ENCODE assay signal across 22 mouse cellular contexts in the genomic region with DNA sequence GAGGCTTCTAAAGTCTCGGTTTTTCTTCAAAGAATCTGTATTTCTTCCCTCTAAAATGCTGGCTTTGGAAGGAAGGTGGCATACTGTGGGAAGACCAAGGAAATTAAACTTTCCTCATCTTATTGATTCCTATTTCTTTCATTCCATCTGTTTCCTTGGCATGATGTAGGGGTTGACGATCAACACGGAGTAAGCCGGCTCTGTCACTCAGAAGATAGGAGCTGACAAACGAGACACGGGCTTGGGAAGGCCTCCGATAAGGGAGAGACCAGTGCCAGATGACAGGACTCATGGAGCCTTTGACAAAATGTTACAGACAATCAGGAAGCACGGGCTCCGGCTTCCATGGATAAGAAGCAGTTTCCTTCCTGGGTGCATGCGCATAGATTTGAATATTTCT.
"Had no signal": no experiment of that assay in that cellular context is flagged by ENCODE, and none has a peak within 500 bp of the region (broad histone marks: within the 10 kb centered on the region; RNA-seq: fewer than 3 reads in every experiment).

No protein-coding gene starts in this region.

- H3K4me3 ChIP-seq: kidney, embryonic 15.5 days; limb, embryonic 12.5 days; limb, embryonic 15.5 days; megakaryocyte, embryonic 14.5 days; midbrain, embryonic 10.5 days; midbrain, embryonic 13.5 days; myocyte; neural tube, embryonic 13.5 days had no signal

- H3K27ac ChIP-seq: kidney, embryonic 15.5 days; limb, embryonic 12.5 days; limb, embryonic 15.5 days; liver, embryonic 14.5 days; midbrain, embryonic 10.5 days; midbrain, embryonic 13.5 days; neural tube, embryonic 13.5 days; stomach, postnatal 0 days had no signal

- H3K4me1 ChIP-seq: kidney, embryonic 15.5 days; limb, embryonic 12.5 days; limb, embryonic 15.5 days; megakaryocyte, embryonic 14.5 days; midbrain, embryonic 10.5 days; midbrain, embryonic 13.5 days; neural tube, embryonic 13.5 days had no signal

- H3K27me3 ChIP-seq: kidney, embryonic 15.5 days; limb, embryonic 12.5 days; limb, embryonic 15.5 days; megakaryocyte, embryonic 14.5 days; midbrain, embryonic 13.5 days; neural tube, embryonic 13.5 days had no signal

- H3K9ac ChIP-seq: kidney, embryonic 15.5 days; limb, embryonic 12.5 days; limb, embryonic 15.5 days; liver, embryonic 14.5 days; liver, postnatal 0 days; lung, embryonic 14.5 days; midbrain, embryonic 13.5 days; neural tube, embryonic 13.5 days had no signal

- H3K4me2 ChIP-seq: kidney, embryonic 15.5 days; limb, embryonic 12.5 days; limb, embryonic 15.5 days; liver, embryonic 11.5 days; lung, embryonic 14.5 days; midbrain, embryonic 13.5 days; neural tube, embryonic 13.5 days had no signal

- H3K9me3 ChIP-seq: kidney, embryonic 15.5 days; limb, embryonic 15.5 days; midbrain, embryonic 10.5 days had no signal

- DNase-seq: kidney, postnatal 10 days; kidney, postnatal 4 days; left cerebral cortex, postnatal 4 days; liver, postnatal 0 days; lung, embryonic 14.5 days; retina, postnatal 1 day; thymus, adult 2 months; thymus, postnatal 14 days; thymus, postnatal 4 days had no signal

- ATAC-seq: liver, postnatal 0 days; lung, postnatal 0 days; midbrain, embryonic 13.5 days; midbrain, embryonic 16.5 days had no signal

- H3K36me3 ChIP-seq: kidney, embryonic 15.5 days; limb, embryonic 12.5 days; limb, embryonic 15.5 days; midbrain, embryonic 10.5 days; midbrain, embryonic 13.5 days; neural tube, embryonic 13.5 days had no signal
